Mouse (Mus musculus) embryonic fibroblast, embryonic 13.5 days (primary cell): ENCODE data around the gene Exosc7. TPM values are rescaled to one million over a fixed set of nuclear protein-coding genes. Genes with fewer than 3 reads are reported as not detected.

Source experiments
- H3K27ac ChIP-seq: 2 replicates; pipeline ENCODE4 v1.5.1; 2012; ENCODE audit warnings: low read length, control low read depth, inconsistent platforms; ENCODE audit not compliant: insufficient read depth
- H3K4me1 ChIP-seq: 2 replicates; pipeline ENCODE4 v1.6.1; 2011; ENCODE audit warnings: low read length; ENCODE audit not compliant: control insufficient read depth, insufficient read depth
- H3K4me3 ChIP-seq: 2 replicates; pipeline ENCODE4 v1.5.1; 2011; ENCODE audit warnings: mild to moderate bottlenecking, control low read depth, low read length; ENCODE audit not compliant: insufficient read depth
- CTCF ChIP-seq: IDR thresholded peaks from 2 replicates; pipeline ENCODE4 v1.5.1; 2011; ENCODE audit warnings: mild to moderate bottlenecking, control low read depth, low read length, moderate library complexity, borderline replicate concordance; ENCODE audit not compliant: insufficient read depth
- POLR2A ChIP-seq: IDR thresholded peaks from 2 replicates; pipeline ENCODE4 v1.6.1; 2011; ENCODE audit warnings: low read depth, mild to moderate bottlenecking, control low read depth, low read length, moderate library complexity
- polyA plus RNA-seq: library from polyadenylated mRNA; stranded (reverse); fragments of >200 nt; gene quantifications from 2 replicates; pipeline ENCODE4 v1.2.4, GENCODE M21; 2011; ENCODE audit warnings: low read depth; ENCODE audit not compliant: missing spikeins, insufficient read length

Gene Exosc7
- polyA plus RNA-seq, 1 experiment = 38.1 TPM

DNA sequence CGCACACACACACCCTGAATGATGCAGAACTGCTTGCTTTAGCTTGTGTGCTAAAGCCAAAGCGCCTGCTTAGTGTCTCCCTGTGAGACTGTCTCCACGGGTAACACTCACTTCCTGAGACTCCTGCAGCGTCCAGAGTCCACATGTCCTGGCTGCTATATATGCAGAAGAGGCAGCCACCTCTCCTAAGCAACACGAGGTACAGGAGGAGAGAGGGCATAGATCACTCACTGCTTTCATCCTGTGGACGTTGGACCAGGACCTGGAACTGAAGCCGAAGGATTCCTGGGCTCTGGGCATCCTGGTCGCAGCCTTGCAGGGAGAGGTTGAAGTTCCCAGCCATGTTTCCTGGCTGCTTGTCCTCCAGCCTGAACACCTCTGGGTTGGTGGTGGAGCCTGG lies 70.2 kb downstream of the Exosc7 start:
- Histone ChIP-seq H3K4me1 (peaks cover 7% of the 10 kb centered on the region), H3K27ac (no peak overlapping the region), H3K4me3 (no peak overlapping the region)
- TF ChIP-seq CTCF (no peak), POLR2A (no peak)

- Histone ChIP-seq H3K4me1 (peaks cover 7% of the 10 kb centered on the region), H3K4me3 (no peak overlapping the region), H3K27ac (no peak overlapping the region)
- no peak for TF ChIP-seq CTCF
- no peak for TF ChIP-seq POLR2A
Observed at GRCm38 (mm10) chr9:123185546-123185945, 72.5 kb downstream of the Exosc7 start.

Other genes starting within 250 kb of the Exosc7 start
- gene Zfp445, start 247.2 kb upstream of the Exosc7 start, polyA plus RNA-seq = 74.3 and 83.7 TPM in 2 replicates
- gene Zkscan7, start 227.5 kb upstream of the Exosc7 start, polyA plus RNA-seq = 4.8 and 4.9 TPM in 2 replicates
- gene Zfp105, start 190.1 kb upstream of the Exosc7 start, polyA plus RNA-seq = 7.8 and 10.5 TPM in 2 replicates
- gene 1110059G10Rik, start 162.2 kb upstream of the Exosc7 start, polyA plus RNA-seq = 25.7 and 34.2 TPM in 2 replicates
- 32.2 and 59.5 TPM in 2 replicates for gene Kif15, start 162.2 kb upstream of the Exosc7 start, polyA plus RNA-seq
- gene Tmem42, start 91.9 kb upstream of the Exosc7 start, polyA plus RNA-seq = 4.1 and 4.4 TPM in 2 replicates
- gene Tgm4, start 78.5 kb upstream of the Exosc7 start, polyA plus RNA-seq = not detected in 2 replicates
- gene Zdhhc3, start within 50 bp of the Exosc7 start, polyA plus RNA-seq = 88.0 and 92.1 TPM in 2 replicates
- gene Clec3b, start 37.7 kb downstream of the Exosc7 start, polyA plus RNA-seq = not detected in 2 replicates
- not detected in 2 replicates for gene Cdcp1, start 102.8 kb downstream of the Exosc7 start, polyA plus RNA-seq
- 1.7 and 2.1 TPM in 2 replicates for gene Tmem158, start 147.5 kb downstream of the Exosc7 start, polyA plus RNA-seq